Mouse (Mus musculus) E14TG2a.4 (cell line): Measurements from ENCODE around the gene Tmprss6.
A peak's percentile ranks its signal among the peaks of the same experiment; 100 is the strongest.

Experiments used
- H3K27me3 ChIP-seq: 2 replicates; pipeline ENCODE4 v1.6.1; 2014; ENCODE audit warnings: low read length, control low read depth; ENCODE audit not compliant: insufficient read depth
- H3K36me3 ChIP-seq: 2 replicates; pipeline ENCODE4 v1.6.1; 2014; ENCODE audit warnings: low read length, control low read depth; ENCODE audit not compliant: insufficient read depth
- H3K4me1 ChIP-seq: replicated peaks from 2 replicates; pipeline ENCODE4 v1.6.1; 2014; ENCODE audit warnings: low read depth, low read length, control low read depth
- H3K4me3 ChIP-seq: replicated peaks from 2 replicates; pipeline ENCODE4 v1.5.1; 2014; ENCODE audit warnings: mild to moderate bottlenecking, low read length
- H3K9me3 ChIP-seq: 2 replicates; pipeline ENCODE4 v1.6.1; 2014; ENCODE audit warnings: low read length, control low read depth
- CTCF ChIP-seq: conservative IDR thresholded peaks from 2 replicates; pipeline ENCODE4 v1.5.1; 2014; ENCODE audit warnings: low read length
- NANOG ChIP-seq: IDR thresholded peaks from 2 replicates; pipeline ENCODE4 v1.6.1; 2014; ENCODE audit warnings: borderline replicate concordance, low read length, mixed read lengths
- POU5F1 ChIP-seq: IDR thresholded peaks from 2 replicates; pipeline ENCODE4 v1.6.1; 2014; ENCODE audit warnings: low read length, borderline replicate concordance

The Tmprss6 gene

DNA sequence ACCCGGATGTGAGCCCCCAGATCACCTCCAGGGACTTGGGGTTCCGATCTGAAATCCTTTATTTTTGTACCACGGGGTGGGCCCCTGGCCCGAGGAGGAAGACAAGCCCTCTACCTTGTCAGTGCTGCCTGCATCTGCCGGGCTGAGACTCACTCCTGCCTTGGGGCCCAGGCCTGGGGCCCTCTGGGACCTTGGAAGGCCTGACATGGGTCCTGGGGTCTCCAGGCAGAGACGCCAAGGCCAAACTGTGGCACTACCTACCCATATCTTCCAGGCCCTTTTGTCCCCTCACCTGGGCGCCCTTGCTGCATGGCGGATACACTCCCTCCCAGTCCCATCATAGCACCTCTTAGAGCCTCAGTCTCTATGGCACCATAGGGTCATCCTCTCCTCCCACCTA, 29.9 kb downstream of the Tmprss6 start:
- Histone ChIP-seq H3K36me3 (peaks cover 27% of the 10 kb centered on the region), H3K9me3 (no peaks in the 10 kb centered on the region), H3K4me3 (peak overlapping the region; percentile 72; the same call in 1 of the 2 replicates), H3K4me1 (peaks cover 73% of the 10 kb centered on the region), H3K27me3 (peaks cover 18% of the 10 kb centered on the region; the same call in 1 of the 2 replicates)
- no peak for TF ChIP-seq CTCF
- no peak for TF ChIP-seq NANOG
- no peak for TF ChIP-seq POU5F1

- TF ChIP-seq POU5F1 = no peak
- no peak for TF ChIP-seq CTCF
- TF ChIP-seq NANOG = no peak
Observed at GRCm38 (mm10) chr15:78438018-78438394, 30.4 kb downstream of the Tmprss6 start.

DNA sequence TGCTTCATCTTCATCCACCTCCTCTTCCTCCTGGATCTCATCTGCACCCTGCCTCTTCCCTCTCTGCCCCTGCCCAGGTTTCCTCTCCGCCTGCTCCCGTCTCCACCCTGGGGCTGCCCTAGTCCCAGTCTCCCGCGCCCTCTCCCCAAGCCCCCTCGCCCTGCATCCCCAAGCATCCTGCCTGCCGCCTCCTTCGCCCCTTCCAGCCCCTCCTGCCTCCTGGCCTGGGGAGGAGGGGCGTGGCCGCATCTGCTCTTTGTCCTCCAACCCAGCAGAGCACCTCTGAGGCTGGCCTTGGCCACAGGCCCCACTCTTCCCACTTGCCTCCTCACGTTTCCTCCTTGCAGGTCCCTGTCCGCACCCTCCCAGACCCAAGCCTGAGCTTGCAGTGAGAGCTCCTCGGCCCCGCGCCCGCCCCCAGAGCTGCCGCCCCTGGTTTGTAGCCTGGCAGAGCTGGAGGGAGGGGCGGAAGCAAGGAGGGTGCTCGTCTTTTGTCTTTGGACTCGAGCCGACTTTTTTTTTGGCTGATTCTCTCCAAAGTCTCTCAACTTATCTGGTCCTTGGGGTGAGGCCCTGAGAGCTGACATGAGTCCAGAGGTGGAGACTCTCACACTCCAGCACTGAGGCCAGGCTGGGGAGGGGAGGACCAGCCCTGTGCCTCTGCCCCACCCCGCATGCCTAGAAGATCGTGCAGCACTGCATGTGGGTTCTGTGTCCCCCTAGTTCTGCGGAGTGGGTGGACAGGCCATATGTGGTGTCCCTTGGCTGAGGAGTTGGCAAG, 31.0 kb downstream of the Tmprss6 start:
- peaks cover 35% of the 10 kb centered on the region for H3K36me3 ChIP-seq
- peaks cover 15% of the 10 kb centered on the region; the same call in 1 of the 2 replicates for H3K27me3 ChIP-seq
- TF ChIP-seq CTCF (no peak), POU5F1 (no peak), NANOG (no peak)

More at GRCm38 (mm10) chr15:78438018-78438394, 30.4 kb downstream of the Tmprss6 start:
- Histone ChIP-seq H3K4me3 (peak overlapping the region; percentile 72), H3K36me3 (peaks cover 32% of the 10 kb centered on the region), H3K4me1 (peaks cover 78% of the 10 kb centered on the region), H3K9me3 (no peaks in the 10 kb centered on the region), H3K27me3 (peaks cover 15% of the 10 kb centered on the region; the same call in 1 of the 2 replicates)

DNA sequence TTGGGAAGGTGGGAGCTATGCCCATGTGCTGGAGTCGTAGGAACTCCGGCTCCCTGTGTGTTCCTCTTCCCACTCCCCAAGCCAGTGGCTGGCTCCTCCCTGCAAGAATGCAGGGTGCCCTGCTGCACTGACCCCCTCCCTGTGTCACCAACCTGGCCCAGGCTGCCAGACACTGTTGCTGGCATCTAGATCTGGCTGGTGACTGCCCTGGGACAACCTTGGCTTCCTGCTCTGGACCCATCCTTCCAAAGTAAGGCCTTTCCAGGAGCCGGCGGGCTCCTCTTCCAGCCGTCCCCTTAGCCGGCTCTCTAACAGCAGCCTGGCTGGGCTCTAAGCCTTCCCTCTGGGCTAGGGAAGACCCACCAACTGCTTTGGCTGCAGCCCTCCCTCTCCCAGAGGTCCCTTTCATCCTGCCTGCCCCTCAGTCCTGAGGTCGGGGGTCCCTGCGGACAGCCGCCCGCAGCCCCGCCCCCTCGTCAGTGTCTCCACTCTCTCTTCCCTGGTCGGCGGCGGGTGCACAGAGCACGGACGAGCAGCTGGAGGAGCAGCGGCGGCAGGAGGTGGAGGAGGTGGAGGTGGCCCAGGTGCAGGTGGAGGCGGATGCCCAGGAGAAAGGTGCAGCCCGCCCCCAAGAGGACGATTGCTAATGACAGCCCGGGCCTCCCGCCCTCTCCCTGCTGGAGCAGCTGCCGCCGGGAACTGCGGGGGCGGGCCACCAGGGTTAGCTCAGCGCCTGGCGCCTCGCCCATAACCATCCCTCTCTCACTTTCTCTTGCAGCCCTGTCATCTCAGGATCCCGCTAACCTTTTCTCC, 31.8 kb downstream of the Tmprss6 start:
- Histone ChIP-seq H3K9me3 (no peaks in the 10 kb centered on the region), H3K4me3 (peak overlapping the region; percentile 72), H3K4me1 (peaks cover 83% of the 10 kb centered on the region), H3K36me3 (peaks cover 43% of the 10 kb centered on the region), H3K27me3 (peaks cover 15% of the 10 kb centered on the region; the same call in 1 of the 2 replicates)
- TF ChIP-seq NANOG (no peak), POU5F1 (no peak), CTCF (no peak)

More for the DNA sequence above, 31.0 kb downstream of the Tmprss6 start:
- Histone ChIP-seq H3K4me1 (peaks cover 81% of the 10 kb centered on the region), H3K9me3 (no peaks in the 10 kb centered on the region), H3K4me3 (peak overlapping the region; percentile 72)

- Histone ChIP-seq H3K36me3 (peaks cover 52% of the 10 kb centered on the region), H3K27me3 (peaks cover 10% of the 10 kb centered on the region; the same call in 1 of the 2 replicates), H3K4me1 (peaks cover 88% of the 10 kb centered on the region), H3K9me3 (no peaks in the 10 kb centered on the region), H3K4me3 (peak overlapping the region; percentile 72; the same call in 1 of the 2 replicates)
- TF ChIP-seq CTCF (no peak), POU5F1 (no peak), NANOG (no peak)
Observed at GRCm38 (mm10) chr15:78435681-78436080, 32.8 kb downstream of the Tmprss6 start.

- Histone ChIP-seq H3K36me3 (peaks cover 55% of the 10 kb centered on the region), H3K9me3 (no peaks in the 10 kb centered on the region), H3K4me1 (peaks cover 94% of the 10 kb centered on the region), H3K27me3 (peaks cover 10% of the 10 kb centered on the region; the same call in 1 of the 2 replicates), H3K4me3 (no peak overlapping the region; the same call in 1 of the 2 replicates)
- no peak for TF ChIP-seq NANOG
- TF ChIP-seq CTCF = peak; percentile 45
Observed at GRCm38 (mm10) chr15:78434896-78435520, 33.4 kb downstream of the Tmprss6 start.

DNA sequence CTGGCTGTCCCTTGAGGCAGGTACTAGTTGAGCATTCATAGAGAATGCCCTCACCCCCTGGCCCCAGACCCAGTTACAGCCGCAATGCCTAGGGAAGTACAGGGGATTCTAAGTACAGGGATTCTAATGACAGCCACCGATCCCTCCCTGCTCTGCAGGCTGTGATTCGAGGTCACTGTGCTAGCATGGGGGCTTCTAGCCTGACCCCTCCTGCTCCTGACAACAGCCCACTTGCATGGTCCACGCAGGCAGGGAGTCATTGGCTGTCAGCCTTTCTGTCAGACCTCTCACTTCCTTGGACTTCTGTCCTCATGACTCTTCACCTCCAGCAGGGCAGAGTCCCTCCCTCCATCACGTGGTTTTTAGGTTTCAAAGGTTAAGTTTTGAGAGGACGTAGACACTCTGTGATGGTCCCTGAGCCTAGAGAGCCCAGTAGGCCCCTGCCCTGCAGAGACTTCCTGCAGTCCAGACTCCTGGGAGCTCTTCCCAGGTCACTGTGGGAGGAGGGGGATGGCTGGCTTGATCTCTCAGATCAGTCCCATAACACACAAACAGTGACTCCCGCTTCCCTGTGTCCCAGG, 36.8 kb downstream of the Tmprss6 start:
- Histone ChIP-seq H3K9me3 (no peaks in the 10 kb centered on the region), H3K4me1 (peaks cover 85% of the 10 kb centered on the region), H3K36me3 (peaks cover 56% of the 10 kb centered on the region), H3K4me3 (no peak overlapping the region), H3K27me3 (peaks cover 17% of the 10 kb centered on the region)
- TF ChIP-seq NANOG = no peak
- no peak for TF ChIP-seq POU5F1
- no peak for TF ChIP-seq CTCF
